In the genomic region with DNA sequence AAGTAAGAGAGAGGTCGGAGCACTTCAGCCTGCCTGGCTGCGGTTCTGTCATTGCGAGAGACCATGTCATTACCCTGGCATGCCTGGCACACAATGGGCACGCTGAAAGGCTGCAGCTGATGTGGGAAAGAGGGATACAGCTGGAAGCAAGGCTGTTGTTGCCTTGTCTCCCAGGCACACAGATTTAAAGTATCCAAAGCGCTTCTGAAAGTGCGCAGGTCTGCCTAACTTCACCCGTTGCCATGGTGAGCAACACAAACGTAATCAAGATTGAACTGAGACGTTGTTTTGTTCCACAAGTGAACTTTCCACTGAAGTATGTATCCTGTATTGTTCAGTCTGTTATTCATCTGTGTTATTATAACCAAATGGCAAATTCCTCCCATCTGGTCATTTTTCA, we compare ENCODE assay signal across 20 mouse cellular contexts. TPM values are rescaled to one million over a fixed set of nuclear protein-coding genes. Genes with fewer than 3 reads are reported as not detected.
A peak's percentile ranks its signal among the peaks of the same experiment; 100 is the strongest.
DNase-seq lines count a peak whose midpoint lies in the region; ATAC-seq and TF ChIP-seq lines count a peak whose summit lies in the region.
"Had no signal": no experiment of that assay in that cellular context is flagged by ENCODE, and none has a peak within 500 bp of the region (broad histone marks: within the 10 kb centered on the region; RNA-seq: fewer than 3 reads in every experiment).

No protein-coding gene starts in this region.

- H3K4me2 ChIP-seq in hindbrain, embryonic 12.5 days (replicated peaks), result no peak overlapping the region
- peak overlapping the region; percentile 38 for H3K4me2 ChIP-seq in hindbrain, embryonic 15.5 days

- no peaks in the 10 kb centered on the region for H3K36me3 ChIP-seq in hindbrain, embryonic 12.5 days
- H3K36me3 ChIP-seq in hindbrain, embryonic 10.5 days, result no peaks in the 10 kb centered on the region
- no peaks in the 10 kb centered on the region for H3K36me3 ChIP-seq in hindbrain, embryonic 15.5 days
- H3K36me3 ChIP-seq in thymus, adult 2 months (ENCODE audit: control insufficient read depth, insufficient read depth, low read length), result no peaks in the 10 kb centered on the region
- H3K36me3 ChIP-seq: G1E had no signal

- H3K27me3 ChIP-seq in hindbrain, embryonic 12.5 days, result peaks cover 8% of the 10 kb centered on the region; the same call in 1 of the 2 replicates
- no peaks in the 10 kb centered on the region for H3K27me3 ChIP-seq in hindbrain, embryonic 10.5 days (ENCODE audit: insufficient read depth, poor library complexity, severe bottlenecking)
- no peaks in the 10 kb centered on the region for H3K27me3 ChIP-seq in hindbrain, embryonic 15.5 days
- no peaks in the 10 kb centered on the region for H3K27me3 ChIP-seq in thymus, adult 2 months (ENCODE audit: control insufficient read depth, insufficient read depth, low read length)
- H3K27me3 ChIP-seq: megakaryocyte, embryonic 14.5 days had no signal

- peaks cover 8% of the 10 kb centered on the region; the same call in 1 of the 2 replicates for H3K4me1 ChIP-seq in hindbrain, embryonic 12.5 days
- H3K4me1 ChIP-seq in hindbrain, embryonic 10.5 days (replicated peaks), result peaks cover 25% of the 10 kb centered on the region
- H3K4me1 ChIP-seq in hindbrain, embryonic 15.5 days (replicated peaks), result peaks cover 11% of the 10 kb centered on the region
- no peaks in the 10 kb centered on the region for H3K4me1 ChIP-seq in thymus, adult 2 months (replicated peaks; ENCODE audit: control insufficient read depth, insufficient read depth, low read length)
- H3K4me1 ChIP-seq: megakaryocyte, embryonic 14.5 days had no signal

- no peak for TF ChIP-seq CTCF in thymus, adult 2 months (IDR thresholded peaks at IDR 0.05; ENCODE audit: borderline replicate concordance, control insufficient read depth, extremely low read depth, insufficient read depth, low read length, poor library complexity)

- DNase-seq in hindbrain, embryonic 10.5 days (ENCODE audit: low spot score), result no peak
- peak; percentile 10 for DNase-seq in right cerebral cortex, postnatal 4 days
- DNase-seq in right cerebral cortex, adult 18-20 months, result no peak
- DNase-seq in retina, postnatal 1 day, result peak; percentile 34
- DNase-seq in thymus, adult 2 months, result no peak
- DNase-seq in heart, postnatal 10 days, result no peak
- DNase-seq: B cell, adult 2 months; cerebellum, adult 2 months; gastrocnemius, postnatal 25 days; kidney, adult 11 months; lung, adult 2 months; thymus, postnatal 36 days had no signal

- H3K4me3 ChIP-seq in hindbrain, embryonic 12.5 days, result no peak overlapping the region
- no peak overlapping the region for H3K4me3 ChIP-seq in hindbrain, embryonic 10.5 days
- no peak overlapping the region for H3K4me3 ChIP-seq in hindbrain, embryonic 15.5 days
- H3K4me3 ChIP-seq in thymus, adult 2 months (ENCODE audit: control insufficient read depth, insufficient read depth, low read length), result no peak overlapping the region
- H3K4me3 ChIP-seq: megakaryocyte, embryonic 14.5 days had no signal

- no peak for TF ChIP-seq POLR2A in thymus, adult 2 months (IDR thresholded peaks at IDR 0.05; ENCODE audit: control insufficient read depth, extremely low read depth, insufficient read depth, low read length, poor library complexity)

- WGBS in hindbrain, embryonic 12.5 days, result 54% methylated on average over 9 of the region's 9 CpGs
- WGBS in hindbrain, embryonic 10.5 days, result 74% methylated on average over 9 of the region's 9 CpGs
- 28% methylated on average over 9 of the region's 9 CpGs for WGBS in hindbrain, embryonic 15.5 days
- 92% methylated on average over 9 of the region's 9 CpGs for WGBS in thymus, adult 2 months

- H3K27ac ChIP-seq in hindbrain, embryonic 12.5 days, result no peak overlapping the region
- H3K27ac ChIP-seq in hindbrain, embryonic 10.5 days, result no peak overlapping the region
- no peak overlapping the region for H3K27ac ChIP-seq in hindbrain, embryonic 15.5 days (replicated peaks)
- H3K27ac ChIP-seq in thymus, adult 2 months (ENCODE audit: control insufficient read depth, insufficient read depth, low read length), result no peak overlapping the region

- no peaks in the 10 kb centered on the region for H3K9me3 ChIP-seq in hindbrain, embryonic 12.5 days (replicated peaks)
- no peaks in the 10 kb centered on the region for H3K9me3 ChIP-seq in hindbrain, embryonic 10.5 days
- H3K9me3 ChIP-seq in hindbrain, embryonic 15.5 days, result no peaks in the 10 kb centered on the region
- H3K9me3 ChIP-seq: G1E had no signal

- intact Hi-C loops in heart, postnatal 10 days (cut with DNase I), result no loop called here

- no peak overlapping the region for H3K9ac ChIP-seq in hindbrain, embryonic 12.5 days
- no peak overlapping the region for H3K9ac ChIP-seq in hindbrain, embryonic 15.5 days

- peak; percentile 35; the same call in 1 of the 2 replicates for ATAC-seq in hindbrain, embryonic 12.5 days (ENCODE audit: low FRiP score)
- ATAC-seq in hindbrain, embryonic 15.5 days (ENCODE audit: low FRiP score, low read depth), result 0 out of 2 replicates have a peak, but pooled peaks have one; percentile 46
- ATAC-seq: activated CD4-positive, CD25-positive, alpha-beta regulatory T cell, adult 4 months had no signal

RNA-seq across cellular contexts. Expression of gene Spata16, which starts 1.8 kb away (rescaled TPM):
- not detected in 2 replicates for polyA plus RNA-seq in hindbrain, embryonic 12.5 days (2016; fragmentation: Nextera tagmentation; extraction: Ambion mirVana)
- not detected in 2 replicates for polyA plus RNA-seq in hindbrain, embryonic 10.5 days (2016; fragmentation: Nextera tagmentation; extraction: Ambion mirVana)
- not detected in 2 replicates for polyA plus RNA-seq in hindbrain, embryonic 15.5 days (2015; fragmentation: Nextera tagmentation; extraction: Ambion mirVana)
- not detected in 2 replicates for polyA plus RNA-seq in thymus, adult 2 months (2012; rRNA removed)
- total RNA-seq in heart, postnatal 10 days (2021), result not detected
- total RNA-seq: G1E; gastrocnemius, postnatal 25 days; layer of hippocampus, postnatal 14 days had no signal
- polyA plus RNA-seq: activated CD4-positive, CD25-positive, alpha-beta regulatory T cell, adult 4 months; cerebellum, adult 2 months; G1E; heart, postnatal 0 days; limb, embryonic 14.5 days; lung, adult 2 months had no signal

Comparison
In these comparisons a context has a peak if more than half of its experiments do, and no peak if none do; other contexts are left out.
1. DNase-seq: peak in right cerebral cortex, postnatal 4 days (single experiment) and retina, postnatal 1 day (single experiment); none in hindbrain, embryonic 10.5 days (single experiment), right cerebral cortex, adult 18-20 months (single experiment), thymus, adult 2 months (single experiment) and heart, postnatal 10 days (0 of 2).